Mouse (Mus musculus) heart, adult 2 months (tissue): Measurements from ENCODE around the gene Nos3.

ENCODE experiments used
- CTCF ChIP-seq: fragments of 200-600 bp; IDR thresholded peaks from 2 replicates; pipeline ENCODE4 v1.8.1; 2022; ENCODE audit warnings: antibody characterized with exemption, mild to moderate bottlenecking, moderate library complexity
- EP300 ChIP-seq: fragments of 200-500 bp; IDR thresholded peaks from 2 replicates; pipeline ENCODE4 v1.6.1; 2011; ENCODE audit warnings: low read depth, low read length, control low read depth; ENCODE audit not compliant: insufficient read depth
- POLR2A ChIP-seq: fragments of 200-500 bp; IDR thresholded peaks from 2 replicates; pipeline ENCODE4 v1.6.1; 2011; ENCODE audit warnings: mild to moderate bottlenecking, low read depth, low read length, control low read depth; ENCODE audit not compliant: insufficient read depth

GRCm38 (mm10) chr5:24426556-24427284 lies 62.1 kb downstream of the Nos3 start:
- TF ChIP-seq POLR2A (no peak), CTCF (no peak), EP300 (no peak)
